Mouse (Mus musculus) lung, postnatal 10 days (tissue): ENCODE measurements at regions not wholly inside any gene's neighbourhood (a gene's known extent, or its start where the extent isn't known, plus 50 kb on each side); places are given as distances from the start of the nearest gene placed in this dataset.
"Not testable (repeated sequence)": the region's sequence is repeated elsewhere in the genome, so short reads cannot be mapped to it uniquely, and the experiment has no call there.

Source experiments
- DNase-seq: peaks from one replicate; pipeline ENCODE4 v3.0.0; 2021

GRCm38 (mm10) chr6:84310635-84311241 lies 283.0 kb downstream of the Cyp26b1 start:
- peak; percentile 64 for DNase-seq

GRCm38 (mm10) chr6:84307556-84307955 lies 286.2 kb downstream of the Cyp26b1 start:
- DNase-seq: no peak

DNA sequence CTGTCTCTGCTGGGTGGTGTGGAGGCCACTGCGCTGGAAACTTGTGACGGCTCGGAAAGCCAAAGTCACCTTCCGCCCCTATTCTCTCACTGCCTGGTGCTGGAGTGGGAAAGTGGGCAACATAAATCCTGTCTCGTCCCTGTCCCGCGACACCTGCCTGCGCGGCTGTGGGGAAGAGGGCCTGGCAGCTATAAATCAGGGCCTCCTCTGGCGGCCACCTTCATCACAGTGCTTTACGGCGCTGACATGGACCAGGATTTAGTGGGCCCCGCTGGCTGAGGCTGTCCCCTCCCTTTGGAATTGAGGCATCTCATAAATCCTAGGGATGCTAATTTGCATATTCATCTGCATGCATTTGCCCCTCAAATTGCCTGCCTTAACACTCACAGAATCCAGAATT lies 287.1 kb downstream of the Cyp26b1 start:
- DNase-seq: no peak

DNA sequence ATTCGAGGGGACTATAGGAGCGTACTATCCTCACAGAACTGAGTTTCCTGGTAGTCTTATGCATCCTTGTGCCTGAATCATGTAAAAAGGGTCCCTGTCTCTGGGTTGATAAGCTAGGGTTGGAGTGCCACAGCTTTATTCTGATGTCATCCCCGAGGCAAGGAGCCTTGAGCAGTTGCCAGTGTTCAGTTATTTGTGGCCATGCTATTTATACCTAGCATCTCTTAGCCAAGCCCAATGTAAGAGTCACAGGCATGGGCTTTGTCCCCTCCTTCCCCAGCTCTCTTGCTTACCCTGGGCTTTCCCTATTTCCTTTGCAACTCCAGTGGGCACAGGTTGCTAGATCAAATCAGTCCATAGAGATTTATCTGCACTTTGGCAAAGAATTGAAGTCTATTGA lies 288.6 kb downstream of the Cyp26b1 start:
- no peak for DNase-seq

- DNase-seq: not testable (repeated sequence)
Observed at GRCm38 (mm10) chr6:84302916-84303315, 290.8 kb downstream of the Cyp26b1 start.

- DNase-seq: no peak
Observed at GRCm38 (mm10) chr6:84299936-84300335, 291.5 kb downstream of the Dysf start.

DNA sequence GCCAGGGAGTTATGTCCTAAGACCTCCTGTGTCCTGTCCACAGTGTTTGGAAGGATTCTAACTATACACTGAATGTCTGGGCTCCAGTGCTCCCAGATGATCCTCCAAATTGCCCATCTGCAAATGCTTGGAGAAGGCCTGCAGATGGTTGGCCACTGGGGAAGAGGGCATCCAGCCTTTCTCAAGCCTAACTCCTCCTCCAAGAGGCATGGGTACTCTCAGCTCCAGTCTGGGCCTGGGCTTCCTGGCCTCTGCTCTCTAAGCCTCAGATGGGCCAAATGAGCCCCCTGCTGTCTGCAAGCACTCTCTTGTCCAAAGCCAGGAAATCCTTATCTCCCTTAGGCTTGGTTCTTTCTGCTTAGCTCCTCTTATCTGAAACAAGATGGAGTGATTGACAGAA lies 290.8 kb downstream of the Dysf start:
- no peak for DNase-seq

GRCm38 (mm10) chr6:84273907-84274306 lies 265.5 kb downstream of the Dysf start:
- DNase-seq: not testable (repeated sequence)

GRCm38 (mm10) chr6:84272520-84273311 lies 264.3 kb downstream of the Dysf start:
- DNase-seq: no peak

GRCm38 (mm10) chr6:84271966-84272365 lies 263.6 kb downstream of the Dysf start:
- DNase-seq: no peak

DNA sequence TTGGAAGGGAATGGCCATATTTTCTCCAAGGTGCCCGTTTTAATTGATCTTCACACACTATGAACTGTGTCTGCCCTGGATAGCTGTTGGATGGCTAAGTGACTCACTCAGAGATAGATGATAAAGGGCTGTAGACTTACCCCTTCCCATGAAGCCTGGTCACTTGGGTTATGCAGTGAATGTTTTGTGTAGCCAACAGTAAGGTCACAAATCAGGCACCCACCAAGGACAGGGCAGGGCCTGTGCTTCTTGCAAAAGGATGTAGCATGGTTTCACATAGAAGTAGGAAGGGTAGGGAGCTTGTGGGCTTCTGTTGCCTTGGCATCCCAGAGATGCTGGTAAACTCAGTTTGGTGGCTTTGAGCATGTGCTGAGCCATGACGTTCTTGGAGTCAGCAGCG lies 263.1 kb downstream of the Dysf start:
- no peak for DNase-seq

DNA sequence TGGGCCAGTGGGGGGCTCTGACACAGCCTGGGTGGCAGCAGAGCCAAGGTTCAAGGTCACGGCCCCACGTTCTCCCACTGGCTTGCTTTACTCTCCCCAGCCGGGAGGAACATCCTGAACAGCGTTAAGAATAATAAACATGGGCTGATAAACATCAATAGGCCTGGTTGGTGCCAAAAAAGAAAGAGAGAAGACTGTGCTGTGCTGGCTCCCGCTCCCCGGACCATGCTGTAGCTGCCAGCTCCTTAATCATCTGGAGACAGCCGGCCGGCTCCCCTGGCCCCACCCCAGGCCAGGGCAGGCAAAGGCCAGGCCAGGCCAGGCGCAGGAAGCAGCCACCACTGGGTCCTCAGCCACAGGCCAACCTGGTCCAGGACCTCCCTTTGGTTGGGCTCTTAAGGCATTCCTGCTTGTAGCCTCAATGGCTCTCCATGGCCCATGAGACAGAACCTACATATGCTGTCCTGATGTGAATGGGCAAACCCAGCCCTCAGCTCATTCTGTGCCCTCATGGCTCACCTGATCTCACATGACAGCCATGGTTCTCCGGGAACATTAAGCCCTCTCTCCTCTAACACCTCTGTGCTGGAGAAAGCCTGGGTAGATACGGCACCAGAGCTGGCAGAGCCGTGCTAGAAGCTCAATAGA lies 262.3 kb downstream of the Dysf start:
- DNase-seq: peak; percentile 37

DNA sequence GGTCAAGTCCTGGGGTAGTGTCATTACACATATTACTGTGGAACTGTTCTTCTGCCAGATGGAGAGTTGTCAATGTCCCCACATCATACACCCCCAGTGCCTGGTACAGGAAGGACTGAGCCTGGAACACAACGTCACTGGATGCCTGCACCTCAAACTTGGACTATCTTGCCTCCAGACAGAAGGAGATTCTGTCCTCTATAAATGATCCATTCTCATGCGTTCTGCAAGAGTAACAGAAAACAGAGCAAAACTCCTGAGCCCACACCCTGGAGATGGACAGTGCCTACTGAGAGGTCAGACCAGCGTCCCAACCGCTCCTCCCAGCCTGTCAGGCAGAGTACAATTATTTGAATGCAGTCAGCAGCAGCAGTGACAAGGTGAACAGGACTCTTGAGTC lies 261.1 kb downstream of the Dysf start:
- no peak for DNase-seq

GRCm38 (mm10) chr6:84269023-84269422 lies 260.6 kb downstream of the Dysf start:
- DNase-seq: no peak

- no peak for DNase-seq
Observed at GRCm38 (mm10) chr6:84268111-84268510, 259.7 kb downstream of the Dysf start.

GRCm38 (mm10) chr6:84267526-84267925 lies 259.1 kb downstream of the Dysf start:
- DNase-seq: no peak

DNA sequence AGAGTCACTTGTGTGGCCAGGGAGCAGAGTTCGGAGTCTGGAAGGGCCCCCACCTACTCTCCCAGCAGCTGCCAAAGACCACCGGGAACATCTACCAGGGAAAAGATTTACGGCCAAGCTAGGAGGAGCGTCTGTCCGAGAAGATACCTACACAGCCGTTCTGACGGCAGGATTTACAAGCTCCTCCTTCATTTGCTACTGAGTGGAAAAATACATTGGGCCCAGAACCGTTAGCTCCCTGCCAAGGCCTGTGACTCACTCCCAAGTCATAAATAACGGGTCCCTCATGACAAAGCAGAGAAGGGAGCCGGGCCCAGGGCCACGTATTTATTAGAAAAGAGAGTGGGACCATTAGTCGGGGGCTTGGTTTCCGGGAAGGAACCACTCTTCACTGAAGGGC lies 258.3 kb downstream of the Dysf start:
- peak; percentile 62 for DNase-seq

DNA sequence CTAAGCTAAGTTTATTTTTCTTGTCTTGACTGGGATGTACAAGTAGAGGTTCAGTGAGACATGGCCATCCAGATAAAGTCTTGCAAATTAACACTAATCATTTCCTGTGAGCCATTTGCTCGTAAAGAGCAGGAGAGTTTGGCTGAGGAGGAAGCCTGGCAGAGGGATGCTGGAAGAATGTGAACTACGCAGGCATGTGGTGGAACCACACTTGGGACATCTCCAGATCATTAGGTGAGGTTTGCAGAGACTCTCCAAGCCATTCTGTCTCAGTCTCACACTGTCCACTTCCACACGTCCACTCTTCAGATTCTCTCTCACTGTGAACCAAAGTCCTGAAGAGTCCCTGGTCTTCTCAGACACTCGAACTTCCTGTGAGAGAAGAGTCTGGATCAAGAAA lies 256.3 kb downstream of the Dysf start:
- DNase-seq: no peak

DNA sequence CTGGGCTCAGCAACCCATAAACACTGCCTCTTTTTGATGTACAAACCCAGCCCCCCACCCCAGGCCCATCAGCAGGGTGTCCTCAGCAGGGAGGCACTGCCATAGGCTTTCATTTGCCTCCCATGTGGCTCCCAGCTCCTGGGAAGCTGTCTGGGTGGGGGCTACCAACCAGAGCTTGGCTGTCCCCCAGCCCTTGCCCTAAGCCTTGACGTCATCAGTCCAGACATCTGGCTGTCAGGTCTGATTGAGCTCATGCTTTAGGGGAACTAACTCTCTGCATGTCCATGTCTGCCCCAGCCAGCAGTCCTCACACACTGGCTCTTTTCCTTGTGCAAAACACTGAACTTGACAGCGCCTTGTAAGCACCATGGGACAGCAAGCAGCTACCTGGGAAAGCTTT lies 255.3 kb downstream of the Dysf start:
- peak; percentile 22 for DNase-seq

DNA sequence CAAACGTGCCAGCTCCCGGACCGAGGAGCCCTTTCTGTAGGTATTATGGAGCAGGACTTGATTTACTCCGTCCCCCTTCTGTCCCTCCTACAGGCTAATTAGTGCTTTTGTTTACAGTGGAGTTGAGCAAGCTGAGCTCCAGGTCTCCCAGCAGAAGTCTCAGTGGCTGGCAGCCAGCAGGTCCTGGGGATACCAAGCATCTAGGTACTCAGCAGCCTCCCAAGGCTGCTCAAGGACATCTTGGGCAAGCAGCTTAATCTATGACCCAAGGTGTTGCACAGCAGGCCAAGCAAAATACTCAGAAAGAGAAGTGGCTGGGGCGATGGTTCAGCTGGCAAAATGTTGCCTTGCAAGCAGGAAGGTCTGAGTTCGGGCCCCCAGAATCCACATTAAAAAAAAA lies 254.4 kb downstream of the Dysf start:
- DNase-seq: peak; percentile 34

DNA sequence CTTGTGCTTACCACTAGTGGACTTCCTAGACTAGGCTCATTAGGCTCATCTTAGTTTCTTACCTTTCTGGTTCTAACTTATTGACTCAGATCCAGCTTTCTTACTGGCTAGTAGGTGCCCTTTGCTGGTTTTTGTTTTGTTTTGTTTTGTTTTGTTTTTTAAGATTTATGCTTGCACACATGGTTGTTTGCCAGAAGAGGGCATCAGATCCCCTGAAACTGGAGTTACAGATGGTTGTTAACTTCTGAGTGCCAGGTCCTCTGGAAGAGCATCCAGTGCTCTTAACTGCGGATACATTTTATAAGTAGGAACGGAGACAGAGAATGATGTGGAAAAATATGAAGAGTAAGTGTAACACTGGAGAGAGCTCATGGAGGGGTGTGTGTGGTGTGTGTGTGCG lies 253.1 kb downstream of the Dysf start:
- DNase-seq: no peak
